Mouse (Mus musculus): ENCODE measurements around the gene Gm32742. TPM values are rescaled to one million over a fixed set of nuclear protein-coding genes. Genes with fewer than 3 reads are reported as not detected.
"Not testable (repeated sequence)": the region's sequence is repeated elsewhere in the genome, so short reads cannot be mapped to it uniquely, and the experiment has no call there.

The Gm32742 gene
- polyA plus RNA-seq, 1 experiment, result 0.93 TPM

DNA sequence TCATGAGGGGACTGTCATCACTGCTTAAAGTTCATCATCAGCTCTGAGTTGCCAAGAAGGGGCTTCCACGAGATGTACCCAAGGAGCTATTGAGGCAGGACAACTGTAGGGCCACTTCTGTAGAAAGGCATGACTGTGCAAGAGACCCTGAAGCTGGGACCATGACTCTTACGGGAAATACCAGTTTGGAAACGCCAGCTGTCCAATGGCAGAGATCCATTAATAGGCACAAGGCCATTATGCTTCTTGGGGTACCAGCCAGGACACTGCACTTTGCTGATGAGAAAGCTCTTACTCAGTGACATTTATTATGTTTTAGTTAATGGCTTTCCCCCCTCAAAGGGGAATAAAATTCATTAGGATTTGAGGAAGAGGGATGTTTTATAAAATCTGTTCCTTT lies 24.6 kb downstream of the Gm32742 start:
- WGBS, result 96% methylated on average over 3 of the region's 3 CpGs
- H3K4me3 ChIP-seq (ENCODE audit: control insufficient read depth, insufficient read depth, low read length), result no peak overlapping the region
- no peaks in the 10 kb centered on the region for H3K4me1 ChIP-seq (replicated peaks; ENCODE audit: control insufficient read depth, insufficient read depth, low read length)
- no peak for DNase-seq
- no peaks in the 10 kb centered on the region for H3K27me3 ChIP-seq (ENCODE audit: control insufficient read depth, insufficient read depth, low read length)
- no peaks in the 10 kb centered on the region for H3K36me3 ChIP-seq (ENCODE audit: control insufficient read depth, insufficient read depth, low read length)
- TF ChIP-seq CTCF (IDR thresholded peaks at IDR 0.05; ENCODE audit: borderline replicate concordance, control insufficient read depth, extremely low read depth, insufficient read depth, low read length, poor library complexity), result no peak
- TF ChIP-seq POLR2A (IDR thresholded peaks at IDR 0.05; ENCODE audit: control insufficient read depth, extremely low read depth, insufficient read depth, low read length, poor library complexity), result no peak
- H3K27ac ChIP-seq (ENCODE audit: control insufficient read depth, insufficient read depth, low read length), result no peak overlapping the region

DNA sequence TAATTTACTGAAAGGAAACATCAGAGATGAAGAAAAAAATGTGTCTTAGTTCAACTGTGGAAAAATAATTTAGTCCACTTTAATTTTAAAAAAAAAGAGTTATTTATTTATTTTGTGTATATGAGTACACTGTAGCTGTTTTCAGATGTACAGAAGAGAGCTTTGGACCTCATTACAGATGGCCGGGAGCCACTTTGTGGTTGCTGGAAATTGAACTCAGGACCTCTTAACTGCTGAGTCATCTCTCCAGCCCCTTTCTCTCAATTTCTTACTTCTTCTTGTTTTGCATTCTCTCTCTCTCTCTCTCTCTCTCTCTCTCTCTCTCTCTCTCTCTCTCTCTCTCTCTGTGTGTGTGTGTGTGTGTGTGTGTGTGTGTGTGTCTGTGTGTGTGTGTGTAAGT lies 25.9 kb downstream of the Gm32742 start:
- WGBS, result 42% methylated on average over 1 of the region's 1 CpGs

DNA sequence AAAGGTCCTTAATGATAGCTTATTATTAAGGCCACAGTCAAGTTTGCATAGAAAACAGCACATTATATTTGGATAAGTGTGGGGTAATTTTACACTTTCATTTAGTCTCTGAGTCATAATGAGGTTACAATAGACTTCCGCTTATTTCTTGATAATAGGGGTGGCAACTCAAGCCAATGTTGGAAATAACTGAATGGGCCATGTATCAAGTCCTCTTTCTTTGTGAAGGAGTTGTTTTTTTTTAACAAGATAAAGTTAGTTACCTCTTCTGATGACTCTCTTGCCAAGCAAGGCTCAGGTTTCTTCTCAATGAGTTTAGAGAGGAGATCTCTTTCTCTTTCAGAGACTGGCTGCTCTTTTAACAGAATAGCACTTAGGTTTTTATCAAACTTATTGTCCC lies 27.0 kb downstream of the Gm32742 start:
- Histone ChIP-seq H3K4me1 (replicated peaks; ENCODE audit: control insufficient read depth, insufficient read depth, low read length) (no peaks in the 10 kb centered on the region), H3K27ac (ENCODE audit: control insufficient read depth, insufficient read depth, low read length) (no peak overlapping the region), H3K4me3 (ENCODE audit: control insufficient read depth, insufficient read depth, low read length) (no peak overlapping the region), H3K36me3 (ENCODE audit: control insufficient read depth, insufficient read depth, low read length) (no peaks in the 10 kb centered on the region), H3K27me3 (ENCODE audit: control insufficient read depth, insufficient read depth, low read length) (no peaks in the 10 kb centered on the region)
- DNase-seq, result no peak
- TF ChIP-seq POLR2A (IDR thresholded peaks at IDR 0.05; ENCODE audit: control insufficient read depth, extremely low read depth, insufficient read depth, low read length, poor library complexity) (no peak), CTCF (IDR thresholded peaks at IDR 0.05; ENCODE audit: borderline replicate concordance, control insufficient read depth, extremely low read depth, insufficient read depth, low read length, poor library complexity) (no peak)
- 100% methylated on average over 1 of the region's 1 CpGs for WGBS

More for the DNA sequence above, 25.9 kb downstream of the Gm32742 start:
- H3K36me3 ChIP-seq (ENCODE audit: control insufficient read depth, insufficient read depth, low read length); H3K4me1 ChIP-seq (replicated peaks; ENCODE audit: control insufficient read depth, insufficient read depth, low read length); H3K27ac ChIP-seq (ENCODE audit: control insufficient read depth, insufficient read depth, low read length); H3K27me3 ChIP-seq (ENCODE audit: control insufficient read depth, insufficient read depth, low read length); DNase-seq; H3K4me3 ChIP-seq (ENCODE audit: control insufficient read depth, insufficient read depth, low read length): not testable (repeated sequence)

- Histone ChIP-seq H3K4me3 (ENCODE audit: control insufficient read depth, insufficient read depth, low read length) (no peak overlapping the region), H3K4me1 (replicated peaks; ENCODE audit: control insufficient read depth, insufficient read depth, low read length) (no peaks in the 10 kb centered on the region), H3K36me3 (ENCODE audit: control insufficient read depth, insufficient read depth, low read length) (no peaks in the 10 kb centered on the region), H3K27me3 (ENCODE audit: control insufficient read depth, insufficient read depth, low read length) (no peaks in the 10 kb centered on the region), H3K27ac (ENCODE audit: control insufficient read depth, insufficient read depth, low read length) (no peak overlapping the region)
- no peak for DNase-seq
- WGBS, result 100% methylated on average over 1 of the region's 1 CpGs
- no peak for TF ChIP-seq CTCF (IDR thresholded peaks at IDR 0.05; ENCODE audit: borderline replicate concordance, control insufficient read depth, extremely low read depth, insufficient read depth, low read length, poor library complexity)
- TF ChIP-seq POLR2A (IDR thresholded peaks at IDR 0.05; ENCODE audit: control insufficient read depth, extremely low read depth, insufficient read depth, low read length, poor library complexity), result no peak
Measured at GRCm38 (mm10) chr9:51137836-51138235, 27.5 kb downstream of the Gm32742 start.

GRCm38 (mm10) chr9:51137432-51137831 lies 27.9 kb downstream of the Gm32742 start:
- no peak overlapping the region for H3K4me3 ChIP-seq (ENCODE audit: control insufficient read depth, insufficient read depth, low read length)
- H3K36me3 ChIP-seq (ENCODE audit: control insufficient read depth, insufficient read depth, low read length), result no peaks in the 10 kb centered on the region
- DNase-seq, result no peak
- TF ChIP-seq POLR2A (IDR thresholded peaks at IDR 0.05; ENCODE audit: control insufficient read depth, extremely low read depth, insufficient read depth, low read length, poor library complexity), result no peak
- TF ChIP-seq CTCF (IDR thresholded peaks at IDR 0.05; ENCODE audit: borderline replicate concordance, control insufficient read depth, extremely low read depth, insufficient read depth, low read length, poor library complexity), result no peak
- 93% methylated on average over 4 of the region's 4 CpGs for WGBS
- H3K27me3 ChIP-seq (ENCODE audit: control insufficient read depth, insufficient read depth, low read length), result no peaks in the 10 kb centered on the region
- no peaks in the 10 kb centered on the region for H3K4me1 ChIP-seq (replicated peaks; ENCODE audit: control insufficient read depth, insufficient read depth, low read length)
- no peak overlapping the region for H3K27ac ChIP-seq (ENCODE audit: control insufficient read depth, insufficient read depth, low read length)

DNA sequence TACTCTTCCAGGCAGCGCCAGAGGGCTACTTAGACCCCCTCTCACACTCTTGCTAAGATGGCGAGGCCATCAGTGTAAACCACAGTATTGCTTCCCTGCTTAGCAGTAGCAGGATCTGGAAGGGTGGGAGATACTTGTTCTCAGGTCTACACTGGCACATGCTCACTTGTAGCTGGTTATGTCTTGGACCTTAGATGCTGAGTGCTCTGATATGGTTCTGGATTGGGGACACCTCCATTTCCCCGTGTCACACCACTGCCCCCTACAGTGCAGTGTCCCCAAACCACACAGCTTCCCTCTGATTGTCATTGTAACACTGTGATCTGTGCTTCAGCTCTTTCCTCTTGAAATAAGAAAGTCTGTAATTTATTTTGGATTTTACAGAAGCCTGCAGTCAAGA lies 28.3 kb downstream of the Gm32742 start:
- no peaks in the 10 kb centered on the region for H3K36me3 ChIP-seq (ENCODE audit: control insufficient read depth, insufficient read depth, low read length)
- H3K27ac ChIP-seq (ENCODE audit: control insufficient read depth, insufficient read depth, low read length), result no peak overlapping the region
- no peaks in the 10 kb centered on the region for H3K4me1 ChIP-seq (replicated peaks; ENCODE audit: control insufficient read depth, insufficient read depth, low read length)
- H3K27me3 ChIP-seq (ENCODE audit: control insufficient read depth, insufficient read depth, low read length), result no peaks in the 10 kb centered on the region
- WGBS, result 68% methylated on average over 3 of the region's 3 CpGs
- peak; percentile 30 for DNase-seq
- TF ChIP-seq CTCF (IDR thresholded peaks at IDR 0.05; ENCODE audit: borderline replicate concordance, control insufficient read depth, extremely low read depth, insufficient read depth, low read length, poor library complexity), result no peak
- TF ChIP-seq POLR2A (IDR thresholded peaks at IDR 0.05; ENCODE audit: control insufficient read depth, extremely low read depth, insufficient read depth, low read length, poor library complexity), result no peak
- H3K4me3 ChIP-seq (ENCODE audit: control insufficient read depth, insufficient read depth, low read length), result no peak overlapping the region

DNA sequence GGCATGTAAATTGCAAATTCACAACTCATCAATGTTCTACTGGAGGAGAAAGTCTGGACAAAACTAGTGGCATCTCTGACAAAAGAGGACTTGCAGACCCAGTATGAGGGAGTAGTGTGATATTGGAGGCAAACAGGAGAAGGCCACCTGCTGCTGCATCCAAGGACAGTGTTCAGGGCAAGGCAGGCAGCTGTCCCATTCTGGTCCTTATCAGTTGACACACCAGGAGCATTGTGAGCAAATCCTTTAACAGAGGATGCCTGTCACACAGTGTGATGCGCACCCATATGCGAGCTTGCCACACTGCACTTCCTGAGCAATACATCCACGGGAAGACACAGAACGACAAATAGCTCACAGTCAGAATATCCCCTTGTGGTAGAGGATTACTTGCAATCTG lies 50.5 kb downstream of the Gm32742 start:
- TF ChIP-seq CTCF (IDR thresholded peaks at IDR 0.05; ENCODE audit: borderline replicate concordance, control insufficient read depth, extremely low read depth, insufficient read depth, low read length, poor library complexity) (no peak), POLR2A (IDR thresholded peaks at IDR 0.05; ENCODE audit: control insufficient read depth, extremely low read depth, insufficient read depth, low read length, poor library complexity) (no peak)
- Histone ChIP-seq H3K4me3 (ENCODE audit: control insufficient read depth, insufficient read depth, low read length) (no peak overlapping the region), H3K36me3 (ENCODE audit: control insufficient read depth, insufficient read depth, low read length) (no peaks in the 10 kb centered on the region), H3K27ac (ENCODE audit: control insufficient read depth, insufficient read depth, low read length) (no peak overlapping the region), H3K27me3 (ENCODE audit: control insufficient read depth, insufficient read depth, low read length) (no peaks in the 10 kb centered on the region), H3K4me1 (replicated peaks; ENCODE audit: control insufficient read depth, insufficient read depth, low read length) (no peaks in the 10 kb centered on the region)
- 86% methylated on average over 4 of the region's 4 CpGs for WGBS
- DNase-seq, result no peak

Data from thymus, adult 2 months (tissue).